Mouse (Mus musculus) frontal cortex, postnatal 36 days (tissue): Measurements from ENCODE around the gene Jade2.
A peak's percentile ranks its signal among the peaks of the same experiment; 100 is the strongest.
"Not testable (repeated sequence)": the region's sequence is repeated elsewhere in the genome, so short reads cannot be mapped to it uniquely, and the experiment has no call there.

Experiments
- DNase-seq, 2 experiments: peaks; one replicate each; pipeline ENCODE4 v3.0.0; 2022; ENCODE audit warnings: low spot score in 2 of 2

Gene Jade2

GRCm38 (mm10) chr11:51796272-51796671 lies 61.2 kb downstream of the Jade2 start:
- no peak for DNase-seq

DNA sequence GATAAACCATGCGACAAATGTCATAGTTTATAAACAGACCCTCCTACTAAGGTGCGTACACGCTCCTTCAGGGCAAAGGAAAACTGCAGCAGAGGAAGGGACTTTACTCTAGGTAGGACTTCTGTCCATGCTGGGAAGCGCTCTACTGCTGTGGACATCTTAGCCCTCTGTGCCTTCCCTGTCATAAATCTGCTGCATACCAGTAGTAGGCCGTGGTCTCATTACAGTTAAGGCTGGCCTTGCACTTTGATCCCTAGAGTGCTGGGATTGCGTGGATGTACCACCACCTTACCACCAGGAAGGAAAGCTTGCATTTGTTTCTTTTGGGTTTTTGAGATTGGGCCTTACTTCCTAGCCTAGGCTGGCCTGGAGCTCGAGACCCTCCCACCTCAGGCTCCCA lies 66.8 kb downstream of the Jade2 start:
- DNase-seq, result no peak

DNA sequence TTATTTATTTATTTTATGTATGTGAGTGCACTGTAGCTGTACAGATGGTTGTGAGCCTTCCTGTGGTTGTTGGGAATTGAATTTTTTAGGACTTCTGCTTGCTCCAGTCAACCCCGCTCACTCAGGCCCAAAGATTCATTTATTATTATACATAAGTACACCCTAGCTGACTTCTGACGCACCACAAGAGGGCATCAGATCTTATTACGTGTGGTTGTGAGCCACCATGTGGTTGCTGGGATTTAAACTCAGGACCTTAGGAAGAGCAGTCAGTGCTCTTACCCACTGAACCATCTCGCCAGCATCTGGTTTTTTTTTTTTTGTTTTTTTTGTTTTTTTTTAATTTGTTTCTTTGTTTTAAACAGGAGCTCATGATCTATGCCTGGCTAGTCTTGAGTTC lies 67.7 kb downstream of the Jade2 start:
- not testable (repeated sequence) for DNase-seq

DNA sequence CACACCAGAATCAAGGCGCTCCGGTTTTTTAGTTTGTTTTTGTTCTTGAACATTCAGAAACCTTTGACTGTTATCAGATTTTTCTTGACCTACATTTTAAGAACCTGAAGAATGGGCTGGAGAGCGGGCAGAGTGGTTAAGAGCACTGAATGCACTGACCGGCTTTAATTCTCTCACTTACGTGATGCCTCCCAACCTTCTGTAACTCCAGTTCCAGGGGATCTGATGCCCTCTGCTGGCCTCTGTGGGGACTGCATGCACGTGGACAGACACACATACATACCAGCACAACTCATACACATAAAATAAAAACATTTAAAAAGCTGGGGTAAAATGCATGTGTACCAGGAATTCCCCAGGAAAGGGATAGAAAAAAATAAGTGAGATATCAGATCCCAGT lies 71.5 kb downstream of the Jade2 start:
- no peak for DNase-seq

- no peak for DNase-seq
Observed at GRCm38 (mm10) chr11:51782721-51783120, 74.7 kb downstream of the Jade2 start.

- no peak for DNase-seq
Observed at GRCm38 (mm10) chr11:51780773-51781267, 76.6 kb downstream of the Jade2 start.

- DNase-seq, result no peak
Observed at GRCm38 (mm10) chr11:51777478-51777877, 80.0 kb downstream of the Jade2 start.

DNA sequence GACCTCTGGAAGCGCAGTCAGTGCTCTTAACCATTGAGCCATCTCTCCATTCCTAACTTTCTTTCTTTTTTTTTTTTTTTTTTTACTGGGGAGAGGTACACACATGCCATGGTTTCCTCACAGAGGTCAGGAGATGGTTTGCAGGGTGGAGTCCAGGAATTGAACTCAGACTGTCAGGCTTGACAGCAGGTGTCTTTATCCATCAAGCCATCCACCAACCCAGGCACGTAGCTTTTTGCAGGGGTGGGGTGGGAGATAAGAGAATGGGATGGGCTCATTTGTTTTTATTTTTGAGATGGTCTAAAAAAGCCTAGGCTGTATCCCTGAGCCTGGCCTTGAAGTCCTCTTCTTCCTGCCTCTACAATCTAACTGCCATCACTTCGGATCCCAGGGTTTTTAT lies 81.9 kb downstream of the Jade2 start:
- no peak for DNase-seq

DNA sequence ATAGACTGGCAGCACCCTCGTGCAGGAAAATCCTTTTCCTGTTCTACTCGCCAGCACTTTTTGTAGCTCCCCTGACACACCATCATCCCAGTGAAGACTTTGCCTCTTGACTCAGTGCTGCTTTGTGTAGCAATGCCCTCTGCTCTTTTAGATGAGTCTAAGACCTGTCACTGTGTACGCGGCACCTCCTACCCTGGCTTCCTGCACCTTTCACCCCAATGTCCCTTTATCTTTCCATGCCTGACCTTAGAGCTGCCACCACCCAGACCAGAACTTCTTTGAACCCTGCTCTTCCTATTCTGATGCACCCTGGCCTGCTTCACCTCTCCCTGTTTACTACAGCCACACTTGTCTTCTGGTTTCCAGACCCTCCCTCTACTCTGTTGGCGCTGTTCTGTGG lies 89.2 kb downstream of the Jade2 start:
- no peak for DNase-seq

- peak in 1 of 2 experiments; percentile 12 for DNase-seq
Observed at GRCm38 (mm10) chr11:51767579-51768220, 89.8 kb downstream of the Jade2 start.

DNA sequence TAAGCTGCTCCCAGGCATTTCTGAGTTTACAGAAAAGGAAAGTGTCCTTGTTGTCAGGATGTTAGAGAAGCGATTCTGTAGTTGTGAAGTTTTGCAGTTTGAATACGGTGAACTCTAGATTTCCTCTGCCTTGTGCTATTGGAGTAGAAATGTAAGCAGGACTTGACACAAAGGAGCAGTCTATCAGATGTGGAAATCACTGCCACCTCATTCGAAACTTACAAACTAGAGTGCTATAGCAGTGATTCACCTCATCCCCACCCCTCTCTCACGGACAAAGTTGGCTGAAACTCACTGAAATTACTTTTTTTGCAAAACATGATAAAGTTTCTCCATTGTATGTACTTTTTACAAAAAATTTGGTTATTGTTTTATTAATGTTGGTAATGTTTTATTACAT lies 92.6 kb downstream of the Jade2 start:
- DNase-seq, result no peak

- DNase-seq, result no peak
Observed at GRCm38 (mm10) chr11:51763955-51764354, 93.5 kb downstream of the Jade2 start.
